Mouse (Mus musculus) kidney, adult 2 months (tissue): ENCODE results near the gene Parp8. TPM values are rescaled to one million over a fixed set of nuclear protein-coding genes. Genes with fewer than 3 reads are reported as not detected.

Source experiments
- DNase-seq: peaks from one replicate; pipeline ENCODE4 v3.0.0; 2021
- H3K27ac ChIP-seq: fragments of 200-500 bp; 2 replicates; pipeline ENCODE4 v1.5.1; 2012; ENCODE audit warnings: low read depth, low read length, control low read depth, inconsistent platforms; ENCODE audit not compliant: insufficient read depth
- H3K27me3 ChIP-seq: fragments of 200-500 bp; replicated peaks from 2 replicates; pipeline ENCODE4 v1.6.1; 2012; ENCODE audit warnings: mild to moderate bottlenecking, moderate library complexity, low read length, inconsistent platforms; ENCODE audit not compliant: control insufficient read depth, insufficient read depth
- H3K36me3 ChIP-seq: fragments of 200-500 bp; 2 replicates; pipeline ENCODE4 v1.6.1; 2012; ENCODE audit warnings: mild to moderate bottlenecking, moderate library complexity, low read length, inconsistent platforms; ENCODE audit not compliant: control insufficient read depth, insufficient read depth
- H3K4me1 ChIP-seq: fragments of 200-500 bp; 2 replicates; pipeline ENCODE4 v1.6.1; 2011; ENCODE audit warnings: low read length; ENCODE audit not compliant: control insufficient read depth, insufficient read depth
- H3K4me3 ChIP-seq: fragments of 200-500 bp; 2 replicates; pipeline ENCODE4 v1.5.1; 2011; ENCODE audit warnings: mild to moderate bottlenecking, low read depth, low read length, control low read depth; ENCODE audit not compliant: insufficient read depth
- CTCF ChIP-seq: fragments of 200-500 bp; conservative IDR thresholded peaks from 2 replicates; pipeline ENCODE4 v1.5.1; 2011; ENCODE audit warnings: low read depth, mild to moderate bottlenecking, control low read depth, low read length, moderate library complexity, mixed read lengths; ENCODE audit not compliant: insufficient read depth, insufficient read length
- POLR2A ChIP-seq: fragments of 200-500 bp; IDR thresholded peaks from one replicate; pipeline ENCODE4 v1.6.1; 2011; ENCODE audit warnings: low read depth, low read length, control low read depth
- WGBS: fragments of 180-500 bp; shearing (Covaris S2); methylation state at CpG from one replicate; pipeline ENCODE4 v1.1.7; 2018; 5-methylcytosine and 5-hydroxymethylcytosine counted together
- polyA plus RNA-seq: library from polyadenylated mRNA; depleted of rRNA; stranded (reverse); fragments of >200 nt; gene quantifications from 2 replicates; pipeline ENCODE4 v1.2.3, GENCODE M21; 2012

Gene Parp8
- polyA plus RNA-seq, 1 experiment, result 10.1 TPM

- no peak overlapping the region for H3K27ac ChIP-seq
- DNase-seq, result no peak
- H3K36me3 ChIP-seq, result no peaks in the 10 kb centered on the region
- no peaks in the 10 kb centered on the region for H3K27me3 ChIP-seq
- peaks cover 6% of the 10 kb centered on the region; the same call in 1 of the 2 replicates for H3K4me1 ChIP-seq
- 65% methylated on average over 7 of the region's 7 CpGs for WGBS
- TF ChIP-seq CTCF (no peak), POLR2A (no peak)
- no peak overlapping the region for H3K4me3 ChIP-seq
Measured at GRCm38 (mm10) chr13:116974081-116974860, 51.1 kb downstream of the Parp8 start.

- no peak for DNase-seq
- no peaks in the 10 kb centered on the region for H3K27me3 ChIP-seq
- 81% methylated on average over 7 of the region's 7 CpGs for WGBS
- peaks cover 8% of the 10 kb centered on the region; the same call in 1 of the 2 replicates for H3K4me1 ChIP-seq
- no peak overlapping the region for H3K4me3 ChIP-seq
- H3K36me3 ChIP-seq, result no peaks in the 10 kb centered on the region
- TF ChIP-seq POLR2A (no peak), CTCF (no peak)
- H3K27ac ChIP-seq, result no peak overlapping the region
Measured at GRCm38 (mm10) chr13:116973491-116973890, 51.8 kb downstream of the Parp8 start.

- H3K27me3 ChIP-seq, result no peaks in the 10 kb centered on the region
- no peak overlapping the region for H3K4me3 ChIP-seq
- H3K27ac ChIP-seq, result peak overlapping the region; percentile 66
- peaks cover 8% of the 10 kb centered on the region; the same call in 1 of the 2 replicates for H3K4me1 ChIP-seq
- DNase-seq, result peak; percentile 71
- TF ChIP-seq CTCF, result no peak
- TF ChIP-seq POLR2A, result no peak
- no peaks in the 10 kb centered on the region for H3K36me3 ChIP-seq
- 34% methylated on average over 7 of the region's 7 CpGs for WGBS
Measured at GRCm38 (mm10) chr13:116972036-116972611, 53.2 kb downstream of the Parp8 start.

- DNase-seq, result no peak
- peaks cover 9% of the 10 kb centered on the region; the same call in 1 of the 2 replicates for H3K4me1 ChIP-seq
- H3K27me3 ChIP-seq, result no peaks in the 10 kb centered on the region
- no peak overlapping the region for H3K27ac ChIP-seq
- TF ChIP-seq CTCF (no peak), POLR2A (no peak)
- 86% methylated on average over 11 of the region's 11 CpGs for WGBS
- no peak overlapping the region for H3K4me3 ChIP-seq
- no peaks in the 10 kb centered on the region for H3K36me3 ChIP-seq
Measured at GRCm38 (mm10) chr13:116970706-116971428, 54.5 kb downstream of the Parp8 start.

GRCm38 (mm10) chr13:116969650-116970049, 55.7 kb downstream of the Parp8 start:
- no peaks in the 10 kb centered on the region for H3K36me3 ChIP-seq
- no peaks in the 10 kb centered on the region for H3K27me3 ChIP-seq
- peaks cover 12% of the 10 kb centered on the region; the same call in 1 of the 2 replicates for H3K4me1 ChIP-seq
- TF ChIP-seq POLR2A (no peak), CTCF (no peak)
- no peak overlapping the region; the same call in 1 of the 2 replicates for H3K27ac ChIP-seq
- DNase-seq, result no peak
- WGBS, result 91% methylated on average over 1 of the region's 1 CpGs
- no peak overlapping the region for H3K4me3 ChIP-seq

GRCm38 (mm10) chr13:116968906-116969305, 56.4 kb downstream of the Parp8 start:
- Histone ChIP-seq H3K4me3 (no peak overlapping the region), H3K27me3 (no peaks in the 10 kb centered on the region), H3K4me1 (peaks cover 12% of the 10 kb centered on the region; the same call in 1 of the 2 replicates), H3K27ac (peak overlapping the region; percentile 64; the same call in 1 of the 2 replicates), H3K36me3 (no peaks in the 10 kb centered on the region)
- WGBS, result 56% methylated on average over 4 of the region's 4 CpGs
- peak; percentile 85 for DNase-seq
- no peak for TF ChIP-seq POLR2A
- TF ChIP-seq CTCF, result no peak
